Mouse (Mus musculus) forebrain, postnatal 0 days (tissue): Measurements from ENCODE around the gene Slc43a2. TPM values are rescaled to one million over a fixed set of nuclear protein-coding genes. Genes with fewer than 3 reads are reported as not detected.

ENCODE experiments used
- ATAC-seq: fragments of 200-750 bp; cut with Nextera tagmentation; 2 replicates; pipeline ENCODE4 v1.8.0; 2017; ENCODE audit warnings: mild to moderate bottlenecking, moderate library complexity
- DNase-seq: peaks from one replicate; pipeline ENCODE4 v3.0.0-alpha.2; 2015
- H3K27ac ChIP-seq: fragments of 300-500 bp; sonication (generic); 2 replicates; pipeline ENCODE4 v1.5.1; 2014; ENCODE audit warnings: low read depth, mild to moderate bottlenecking, antibody characterized with exemption, low read length, moderate library complexity, mixed read lengths
- H3K27me3 ChIP-seq: fragments of 300-500 bp; sonication (generic); 2 replicates; pipeline ENCODE4 v1.6.1; 2014; ENCODE audit warnings: mild to moderate bottlenecking, low read length, mixed read lengths; ENCODE audit not compliant: insufficient read depth
- H3K36me3 ChIP-seq: fragments of 300-500 bp; sonication (generic); 2 replicates; pipeline ENCODE4 v1.6.1; 2014; ENCODE audit warnings: mild to moderate bottlenecking, moderate library complexity; ENCODE audit not compliant: insufficient read depth
- H3K4me1 ChIP-seq: fragments of 300-500 bp; sonication (generic); 2 replicates; pipeline ENCODE4 v1.6.1; 2014; ENCODE audit warnings: antibody characterized with exemption; ENCODE audit not compliant: insufficient read depth
- H3K4me2 ChIP-seq: fragments of 300-500 bp; sonication (generic); 2 replicates; pipeline ENCODE4 v1.6.1; 2014; ENCODE audit warnings: low read depth, mild to moderate bottlenecking, moderate library complexity
- H3K4me3 ChIP-seq: fragments of 300-500 bp; sonication (generic); 2 replicates; pipeline ENCODE4 v1.5.1; 2014; ENCODE audit warnings: low read depth, low read length, mixed read lengths
- H3K9ac ChIP-seq: fragments of 300-500 bp; sonication (generic); 2 replicates; pipeline ENCODE4 v1.6.1; 2014; ENCODE audit warnings: mild to moderate bottlenecking
- H3K9me3 ChIP-seq: fragments of 300-500 bp; sonication (generic); 2 replicates; pipeline ENCODE4 v1.6.1; 2016; ENCODE audit warnings: low read length
- CTCF ChIP-seq: sonication (generic); IDR thresholded peaks from 2 replicates; pipeline ENCODE4 v1.5.1; 2016; ENCODE audit warnings: antibody characterized with exemption, control low read depth, low read depth
- whole genome bisulfite sequencing: fragments of 180-500 bp; shearing (Covaris S2); extraction: QIAGEN DNeasy Blood & Tissue Kit; methylation state at CpG from one replicate; pipeline ENCODE4 v1.1.7; 2014; 5-methylcytosine and 5-hydroxymethylcytosine counted together
- polyA plus RNA-seq: library from polyadenylated mRNA; unstranded; fragments of >200 nt; fragmentation: Nextera tagmentation; extraction: Ambion mirVana; gene quantifications from 2 replicates; pipeline ENCODE4 v1.2.1, GENCODE M21; 2015
- total RNA-seq: library from RNA; depleted of rRNA; stranded (reverse); fragments of >200 nt; gene quantifications from 2 replicates; pipeline ENCODE4 v1.2.3, GENCODE M21; 2014

Slc43a2 gene
- total and polyA plus RNA-seq, 2 experiments from 2014 or later = 14.1 to 24.0 TPM

- H3K27me3 ChIP-seq = no peaks in the 10 kb centered on the region
- H3K27ac ChIP-seq = 0 out of 2 replicates have a peak overlapping the region, but pooled peaks have one; percentile 97
- no peak overlapping the region for H3K9ac ChIP-seq
- no peaks in the 10 kb centered on the region for H3K36me3 ChIP-seq
- ATAC-seq = no peak
- WGBS = 53% methylated on average over 4 of the region's 4 CpGs
- H3K4me2 ChIP-seq = no peak overlapping the region
- TF ChIP-seq CTCF = no peak
- peaks cover 8% of the 10 kb centered on the region; the same call in 1 of the 2 replicates for H3K4me1 ChIP-seq
- H3K4me3 ChIP-seq = no peak overlapping the region
- DNase-seq = no peak
- H3K9me3 ChIP-seq = no peaks in the 10 kb centered on the region
These were observed 1.7 kb upstream of the Slc43a2 start for GRCm38 (mm10) chr11:75529771-75530170.

GRCm38 (mm10) chr11:75530325-75530724 lies 1.2 kb upstream of the Slc43a2 start:
- H3K27me3 ChIP-seq = no peaks in the 10 kb centered on the region
- no peaks in the 10 kb centered on the region for H3K36me3 ChIP-seq
- TF ChIP-seq CTCF = peak; percentile 98
- ATAC-seq (peak; percentile 28), DNase-seq (peak; percentile 96)
- peak overlapping the region; percentile 98 for H3K9ac ChIP-seq
- H3K4me1 ChIP-seq = peaks cover 11% of the 10 kb centered on the region; the same call in 1 of the 2 replicates
- H3K4me2 ChIP-seq = peak overlapping the region; percentile 99
- WGBS = 0% methylated on average over 10 of the region's 10 CpGs
- no peaks in the 10 kb centered on the region for H3K9me3 ChIP-seq
- H3K27ac ChIP-seq = peak overlapping the region; percentile 97
- H3K4me3 ChIP-seq = peak overlapping the region; percentile 60

- TF ChIP-seq CTCF = no peak
- ATAC-seq = peak; percentile 6
- Histone ChIP-seq H3K4me1 (peaks cover 11% of the 10 kb centered on the region; the same call in 1 of the 2 replicates), H3K4me3 (peak overlapping the region; percentile 60), H3K27me3 (no peaks in the 10 kb centered on the region), H3K27ac (peak overlapping the region; percentile 97), H3K9ac (peak overlapping the region; percentile 98), H3K4me2 (peak overlapping the region; percentile 99), H3K36me3 (no peaks in the 10 kb centered on the region), H3K9me3 (no peaks in the 10 kb centered on the region)
- peak; percentile 66 for DNase-seq
- WGBS = 1% methylated on average over 31 of the region's 31 CpGs
These were observed 585 bp upstream of the Slc43a2 start for GRCm38 (mm10) chr11:75530845-75531373.

- Histone ChIP-seq H3K36me3 (no peaks in the 10 kb centered on the region), H3K4me3 (peak overlapping the region; percentile 60), H3K27me3 (no peaks in the 10 kb centered on the region), H3K9ac (peak overlapping the region; percentile 98), H3K4me1 (peaks cover 11% of the 10 kb centered on the region; the same call in 1 of the 2 replicates), H3K27ac (peak overlapping the region; percentile 97), H3K9me3 (no peaks in the 10 kb centered on the region), H3K4me2 (peak overlapping the region; percentile 99)
- no peak for ATAC-seq
- peak; percentile 13; the same call in 1 of the 2 replicates for TF ChIP-seq CTCF
- 10% methylated on average over 38 of the region's 38 CpGs for WGBS
- DNase-seq = peak; percentile 64
These were observed 1.1 kb downstream of the Slc43a2 start for GRCm38 (mm10) chr11:75532340-75533277.

GRCm38 (mm10) chr11:75533314-75534015 lies 2.0 kb downstream of the Slc43a2 start:
- Histone ChIP-seq H3K27me3 (no peaks in the 10 kb centered on the region), H3K4me2 (peak overlapping the region; percentile 99), H3K9me3 (no peaks in the 10 kb centered on the region), H3K4me1 (peaks cover 11% of the 10 kb centered on the region), H3K4me3 (peak overlapping the region; percentile 60), H3K27ac (peak overlapping the region; percentile 97; the same call in 1 of the 2 replicates), H3K36me3 (no peaks in the 10 kb centered on the region), H3K9ac (peak overlapping the region; percentile 98)
- ATAC-seq (no peak), DNase-seq (no peak)
- WGBS = 79% methylated on average over 6 of the region's 6 CpGs
- TF ChIP-seq CTCF = no peak

GRCm38 (mm10) chr11:75534286-75535033 lies 3.0 kb downstream of the Slc43a2 start:
- 0 out of 2 replicates have a peak overlapping the region, but pooled peaks have one; percentile 11 for H3K4me3 ChIP-seq
- DNase-seq (no peak), ATAC-seq (no peak)
- 38% methylated on average over 4 of the region's 4 CpGs for WGBS
- no peaks in the 10 kb centered on the region for H3K36me3 ChIP-seq
- no peaks in the 10 kb centered on the region for H3K9me3 ChIP-seq
- no peak overlapping the region for H3K27ac ChIP-seq
- peaks cover 11% of the 10 kb centered on the region for H3K4me1 ChIP-seq
- TF ChIP-seq CTCF = no peak
- peak overlapping the region; percentile 99 for H3K4me2 ChIP-seq
- no peaks in the 10 kb centered on the region for H3K27me3 ChIP-seq
- 0 out of 2 replicates have a peak overlapping the region, but pooled peaks have one; percentile 35 for H3K9ac ChIP-seq
